Mouse (Mus musculus) forebrain, embryonic 14.5 days (tissue): ENCODE results near the gene Cldn8. TPM values are rescaled to one million over a fixed set of nuclear protein-coding genes. Genes with fewer than 3 reads are reported as not detected.

Source experiments
- ATAC-seq: fragments of 200-750 bp; cut with Nextera tagmentation; 2 replicates; pipeline ENCODE4 v1.8.0; 2017; ENCODE audit warnings: mild to moderate bottlenecking, moderate library complexity
- DNase-seq: peaks from one replicate; pipeline ENCODE4 v3.0.0-alpha.2; 2015; ENCODE audit warnings: low spot score
- H3K27ac ChIP-seq: fragments of 300-500 bp; sonication (generic); 2 replicates; pipeline ENCODE4 v1.5.1; 2014; ENCODE audit warnings: low read depth, mild to moderate bottlenecking, control low read depth, low read length, moderate library complexity
- H3K27me3 ChIP-seq: fragments of 300-500 bp; sonication (generic); replicated peaks from 2 replicates; pipeline ENCODE4 v1.6.1; 2014; ENCODE audit warnings: low read length, control low read depth, mixed read lengths; ENCODE audit not compliant: control insufficient read depth, insufficient read depth
- H3K36me3 ChIP-seq: fragments of 300-500 bp; sonication (generic); 2 replicates; pipeline ENCODE4 v1.6.1; 2014; ENCODE audit warnings: low read length, control low read depth; ENCODE audit not compliant: control insufficient read depth, insufficient read depth
- H3K4me1 ChIP-seq: fragments of 300-500 bp; sonication (generic); 2 replicates; pipeline ENCODE4 v1.6.1; 2014; ENCODE audit warnings: antibody characterized with exemption, low read length, control low read depth; ENCODE audit not compliant: control insufficient read depth, insufficient read depth
- H3K4me2 ChIP-seq: fragments of 300-500 bp; sonication (generic); 2 replicates; pipeline ENCODE4 v1.6.1; 2014; ENCODE audit warnings: mild to moderate bottlenecking, control low read depth, low read length
- H3K4me3 ChIP-seq: fragments of 300-500 bp; sonication (generic); 2 replicates; pipeline ENCODE4 v1.5.1; 2014; ENCODE audit warnings: low read depth, low read length, control low read depth
- H3K9ac ChIP-seq: fragments of 300-500 bp; sonication (generic); 2 replicates; pipeline ENCODE4 v1.6.1; 2014; ENCODE audit warnings: mild to moderate bottlenecking, low read length, control low read depth, moderate library complexity
- H3K9me3 ChIP-seq: fragments of 300-500 bp; sonication (generic); replicated peaks from 2 replicates; pipeline ENCODE4 v1.6.1; 2016; ENCODE audit warnings: low read length, control low read depth, mixed read lengths; ENCODE audit not compliant: control insufficient read depth
- WGBS: fragments of 180-500 bp; shearing (Covaris S2); extraction: QIAGEN DNeasy Blood & Tissue Kit; methylation state at CpG from one replicate; pipeline ENCODE4 v1.1.7; 2014; 5-methylcytosine and 5-hydroxymethylcytosine counted together
- polyA plus RNA-seq: library from polyadenylated mRNA; unstranded; fragments of >200 nt; fragmentation: Nextera tagmentation; extraction: Ambion mirVana; gene quantifications from 2 replicates; pipeline ENCODE4 v1.2.1, GENCODE M21; 2014

Gene Cldn8
- polyA plus RNA-seq, result not detected in 2 replicates

DNA sequence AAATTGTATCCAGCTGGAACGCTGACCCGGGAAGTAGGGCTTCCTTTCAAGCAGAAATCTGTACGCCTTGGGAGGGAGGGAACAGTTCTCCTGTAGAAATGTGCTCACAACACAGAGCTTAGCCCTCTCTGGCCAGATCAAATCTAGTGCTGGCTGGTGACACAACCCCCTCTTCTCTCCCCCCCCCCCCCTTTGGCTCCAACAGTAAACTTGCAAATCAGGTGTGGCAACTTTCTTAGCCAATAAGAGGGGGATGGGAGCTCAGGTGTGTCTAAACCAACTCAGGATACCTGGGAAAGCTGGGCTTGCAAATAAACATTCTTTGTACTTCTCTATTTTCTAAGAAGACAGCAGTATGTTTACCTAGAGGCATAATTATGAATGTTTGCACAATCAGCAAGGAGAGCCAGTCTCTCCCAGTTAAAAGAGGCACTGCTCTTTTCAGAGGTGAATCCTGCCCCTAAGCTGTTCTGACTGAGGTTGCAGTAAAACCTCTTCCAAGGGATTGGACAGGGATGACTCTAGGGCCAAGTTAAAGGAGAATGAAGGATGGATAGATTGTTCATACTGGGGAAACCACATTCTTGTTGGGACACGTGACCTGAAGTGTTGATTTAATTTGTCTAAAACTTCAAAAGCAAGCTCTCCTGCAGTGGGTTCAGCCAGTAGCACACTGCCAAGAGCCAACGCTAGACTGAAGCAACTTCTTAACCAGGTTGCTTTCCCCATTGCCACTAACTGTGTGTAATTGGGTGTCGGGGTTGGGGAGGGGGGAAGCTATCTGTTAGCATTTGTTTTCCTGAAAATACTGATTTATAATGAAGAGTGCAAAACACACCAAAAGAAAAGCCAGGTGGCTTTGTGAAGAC lies at the start of gene Cldn8:
Gene Cldn8, minus strand, starts transcription at position 139 of the 869 bp plus-strand sequence.
- H3K4me2 ChIP-seq, result no peak within 1 kb of the TSS
- no peak within 1 kb of the TSS for H3K27ac ChIP-seq
- ATAC-seq (no peak), DNase-seq (no peak)
- H3K27me3 ChIP-seq, result no peaks in the 10 kb centered on the region
- no peak within 1 kb of the TSS for H3K4me3 ChIP-seq
- no peaks in the 10 kb centered on the region for H3K4me1 ChIP-seq
- no peaks in the 10 kb centered on the region for H3K36me3 ChIP-seq
- no peak within 1 kb of the TSS for H3K9ac ChIP-seq
- H3K9me3 ChIP-seq, result no peaks in the 10 kb centered on the region
- 80% methylated on average over 6 of the region's 6 CpGs for WGBS

DNA sequence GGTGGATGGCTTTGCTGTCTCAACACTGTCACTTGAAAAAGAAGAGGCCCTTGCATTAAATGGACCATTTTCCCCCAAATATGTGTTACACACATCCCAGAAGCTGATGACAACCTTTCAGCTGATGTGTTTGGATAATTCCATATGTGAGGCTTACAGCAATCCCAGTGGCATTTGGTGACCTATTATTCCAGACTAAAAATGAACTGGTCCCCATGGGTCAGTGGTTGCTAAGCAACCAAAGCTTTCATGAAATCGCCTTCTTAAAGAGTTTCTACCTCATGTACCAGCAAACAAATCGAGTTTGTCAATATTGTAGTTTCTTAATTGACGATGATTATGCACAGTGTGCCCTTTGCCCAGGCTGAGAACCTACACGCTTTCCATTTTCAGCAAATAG lies 49.7 kb upstream of the Cldn8 start:
- WGBS, result 69% methylated on average over 4 of the region's 4 CpGs
- DNase-seq (no peak), ATAC-seq (no peak)
- Histone ChIP-seq H3K36me3 (no peaks in the 10 kb centered on the region), H3K4me1 (no peaks in the 10 kb centered on the region), H3K27ac (no peak overlapping the region), H3K4me3 (no peak overlapping the region), H3K27me3 (no peaks in the 10 kb centered on the region), H3K9ac (no peak overlapping the region), H3K4me2 (no peak overlapping the region), H3K9me3 (no peaks in the 10 kb centered on the region)

DNA sequence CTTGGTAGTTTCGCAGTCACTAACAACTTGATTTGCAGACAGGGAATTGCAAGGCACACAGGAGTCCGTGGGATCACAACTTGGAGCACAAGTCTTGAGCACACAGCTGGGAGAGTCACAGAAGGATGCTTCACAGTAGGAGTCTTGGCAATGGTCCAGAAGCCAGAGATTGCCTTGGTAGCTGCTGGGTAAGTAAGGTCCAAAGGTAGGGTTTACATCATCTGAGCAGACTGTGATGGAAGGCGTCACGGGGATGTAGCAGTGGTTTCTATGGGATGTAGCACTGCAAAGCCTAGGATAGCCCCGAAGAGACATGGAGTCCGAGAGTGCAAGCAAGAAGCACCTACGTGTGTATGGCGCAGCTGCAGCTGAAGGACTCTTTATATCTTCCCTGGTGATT lies 48.9 kb upstream of the Cldn8 start, which contains the start of gene Krtap24-1:
Gene Krtap24-1, minus strand, starts transcription at position 358 of the 400 bp plus-strand sequence.
- H3K4me1 ChIP-seq, result no peaks in the 10 kb centered on the region
- H3K4me3 ChIP-seq, result no peak within 1 kb of the TSS
- H3K9me3 ChIP-seq, result no peaks in the 10 kb centered on the region
- DNase-seq (no peak), ATAC-seq (no peak)
- H3K27me3 ChIP-seq, result no peaks in the 10 kb centered on the region
- H3K27ac ChIP-seq, result no peak within 1 kb of the TSS
- H3K9ac ChIP-seq, result no peak within 1 kb of the TSS
- WGBS, result 92% methylated on average over 8 of the region's 8 CpGs
- H3K4me2 ChIP-seq, result no peak within 1 kb of the TSS
- H3K36me3 ChIP-seq, result no peaks in the 10 kb centered on the region

DNA sequence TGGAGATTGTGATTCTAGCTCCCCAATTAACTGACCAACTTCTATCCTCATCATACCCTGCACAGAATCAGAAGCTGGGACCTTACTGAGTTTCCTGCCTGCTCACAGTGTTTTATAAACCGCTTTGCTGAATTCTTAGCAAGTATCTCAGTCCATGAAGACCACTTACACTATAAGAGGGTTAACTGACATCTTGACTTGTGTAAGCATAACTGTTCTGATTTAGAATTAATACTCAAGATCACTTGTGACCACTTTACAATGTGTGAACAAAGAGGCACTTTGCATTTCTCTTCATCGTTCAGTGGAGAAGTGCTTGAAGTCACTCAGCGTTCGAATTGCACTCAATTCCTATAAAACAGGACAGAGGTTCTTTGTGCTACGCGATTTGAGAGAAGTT lies 41.6 kb upstream of the Cldn8 start:
- DNase-seq (no peak), ATAC-seq (no peak)
- Histone ChIP-seq H3K27ac (no peak overlapping the region), H3K4me3 (no peak overlapping the region), H3K9me3 (no peaks in the 10 kb centered on the region), H3K27me3 (no peaks in the 10 kb centered on the region), H3K36me3 (no peaks in the 10 kb centered on the region), H3K4me1 (no peaks in the 10 kb centered on the region), H3K4me2 (no peak overlapping the region), H3K9ac (no peak overlapping the region)
- 76% methylated on average over 6 of the region's 6 CpGs for WGBS

DNA sequence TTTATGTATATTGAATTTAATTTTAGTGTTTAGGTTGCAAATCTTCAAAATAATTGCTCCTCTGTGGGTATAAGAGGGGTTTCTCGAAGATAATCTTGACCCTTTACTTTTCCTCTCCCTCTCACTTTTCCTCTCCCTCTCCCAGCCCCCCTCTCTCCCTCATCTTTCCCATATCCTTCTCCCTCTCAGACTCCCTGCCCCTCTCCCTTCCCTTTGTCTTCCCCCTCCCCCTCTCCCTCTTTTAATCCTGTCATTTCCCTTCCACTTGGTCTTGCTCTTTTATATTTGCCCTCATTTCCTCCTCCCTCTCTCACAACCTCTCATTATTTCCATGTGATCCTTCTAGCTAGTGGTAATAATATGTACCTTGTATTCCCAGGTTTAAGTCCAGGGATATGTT lies 39.5 kb upstream of the Cldn8 start:
- no peaks in the 10 kb centered on the region for H3K4me1 ChIP-seq
- 23% methylated on average over 1 of the region's 1 CpGs for WGBS
- no peak overlapping the region for H3K9ac ChIP-seq
- H3K9me3 ChIP-seq, result no peaks in the 10 kb centered on the region
- no peaks in the 10 kb centered on the region for H3K27me3 ChIP-seq
- no peak overlapping the region for H3K27ac ChIP-seq
- no peak for DNase-seq
- no peak overlapping the region for H3K4me2 ChIP-seq
- H3K36me3 ChIP-seq, result no peaks in the 10 kb centered on the region
- ATAC-seq, result no peak
- no peak overlapping the region for H3K4me3 ChIP-seq

DNA sequence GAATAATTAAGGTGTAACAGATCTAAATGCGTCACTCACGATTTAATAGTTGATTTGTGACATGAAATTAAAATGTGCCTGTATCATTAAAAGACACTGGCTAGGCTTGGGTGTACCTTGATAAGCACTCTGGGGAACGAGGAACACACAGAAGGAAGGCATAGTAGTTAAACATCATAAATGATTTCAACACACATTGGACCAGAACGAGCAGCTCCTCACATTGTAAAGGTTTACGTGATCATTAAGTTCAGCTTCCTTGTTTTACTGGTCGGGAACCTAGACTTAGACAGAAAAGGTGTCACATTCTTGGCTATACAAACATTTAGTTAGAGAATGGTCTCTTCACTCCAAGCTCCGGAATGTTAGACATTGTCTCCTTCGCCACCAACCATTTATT lies 37.3 kb upstream of the Cldn8 start:
- ATAC-seq, result no peak
- Histone ChIP-seq H3K4me1 (no peaks in the 10 kb centered on the region), H3K27me3 (no peaks in the 10 kb centered on the region), H3K9me3 (no peaks in the 10 kb centered on the region), H3K4me3 (no peak overlapping the region), H3K36me3 (no peaks in the 10 kb centered on the region), H3K9ac (no peak overlapping the region), H3K4me2 (no peak overlapping the region), H3K27ac (no peak overlapping the region)
- no peak for DNase-seq
- 83% methylated on average over 8 of the region's 8 CpGs for WGBS

DNA sequence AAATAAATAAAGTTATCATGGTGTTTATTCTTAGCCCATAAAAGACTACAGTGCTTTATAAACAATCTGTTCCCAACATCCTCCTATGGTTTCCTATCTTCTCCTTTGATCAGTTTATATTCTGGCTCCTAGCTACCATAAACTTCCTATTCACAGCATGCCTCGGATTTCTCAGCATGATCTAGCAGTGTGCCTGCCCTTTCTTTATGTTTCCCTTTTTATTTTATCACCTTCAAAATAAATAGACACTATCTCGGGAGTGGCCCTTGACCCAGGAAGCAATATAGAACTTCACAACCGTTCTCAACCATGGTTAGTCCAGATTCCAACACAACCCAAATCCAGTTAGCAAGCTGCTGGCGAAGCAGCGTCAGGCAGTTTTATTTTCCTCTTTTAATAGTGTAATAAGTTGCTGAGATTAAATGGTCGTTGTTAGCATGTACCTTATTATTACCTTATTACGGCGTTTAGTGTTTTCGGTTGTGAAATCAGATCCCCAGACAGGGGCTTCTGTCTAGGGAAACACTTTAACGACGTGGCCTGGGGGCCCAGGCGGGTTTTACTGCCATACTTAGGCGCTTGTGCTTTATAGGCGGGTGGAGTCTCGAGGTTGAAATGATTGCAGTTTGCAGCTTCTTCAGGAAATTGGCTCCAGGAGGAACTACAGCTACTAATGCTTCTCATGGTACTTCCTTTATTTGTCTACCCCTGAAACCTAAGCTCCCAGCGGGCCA lies 36.7 kb upstream of the Cldn8 start:
- no peaks in the 10 kb centered on the region for H3K9me3 ChIP-seq
- no peaks in the 10 kb centered on the region for H3K36me3 ChIP-seq
- H3K27ac ChIP-seq, result no peak overlapping the region
- no peak overlapping the region for H3K4me3 ChIP-seq
- H3K9ac ChIP-seq, result no peak overlapping the region
- 58% methylated on average over 16 of the region's 16 CpGs for WGBS
- DNase-seq (no peak), ATAC-seq (no peak)
- H3K4me2 ChIP-seq, result no peak overlapping the region
- no peaks in the 10 kb centered on the region for H3K27me3 ChIP-seq
- no peaks in the 10 kb centered on the region for H3K4me1 ChIP-seq

DNA sequence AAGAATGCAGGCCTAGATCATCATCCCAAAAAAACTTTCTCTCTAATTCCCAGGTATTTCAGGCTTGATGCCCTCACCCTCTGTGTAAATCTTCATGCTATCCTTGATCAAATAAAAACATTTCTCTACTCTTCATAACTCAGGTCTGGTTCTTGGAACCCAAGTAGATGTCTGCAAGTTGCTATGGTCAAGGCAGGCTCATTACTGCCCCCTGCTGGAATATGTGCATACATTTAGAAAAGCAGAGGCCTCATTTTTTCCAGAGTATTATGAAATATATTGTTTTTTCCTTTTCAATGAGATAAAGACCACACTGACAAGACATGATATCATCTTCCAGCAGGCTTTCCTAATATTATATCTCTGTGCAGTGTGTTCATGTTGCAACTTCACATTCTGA lies 29.8 kb upstream of the Cldn8 start:
- Histone ChIP-seq H3K36me3 (no peaks in the 10 kb centered on the region), H3K4me2 (no peak overlapping the region), H3K9ac (no peak overlapping the region), H3K9me3 (no peaks in the 10 kb centered on the region), H3K4me3 (no peak overlapping the region), H3K4me1 (no peaks in the 10 kb centered on the region), H3K27me3 (no peaks in the 10 kb centered on the region), H3K27ac (no peak overlapping the region)
- DNase-seq (no peak), ATAC-seq (no peak)

DNA sequence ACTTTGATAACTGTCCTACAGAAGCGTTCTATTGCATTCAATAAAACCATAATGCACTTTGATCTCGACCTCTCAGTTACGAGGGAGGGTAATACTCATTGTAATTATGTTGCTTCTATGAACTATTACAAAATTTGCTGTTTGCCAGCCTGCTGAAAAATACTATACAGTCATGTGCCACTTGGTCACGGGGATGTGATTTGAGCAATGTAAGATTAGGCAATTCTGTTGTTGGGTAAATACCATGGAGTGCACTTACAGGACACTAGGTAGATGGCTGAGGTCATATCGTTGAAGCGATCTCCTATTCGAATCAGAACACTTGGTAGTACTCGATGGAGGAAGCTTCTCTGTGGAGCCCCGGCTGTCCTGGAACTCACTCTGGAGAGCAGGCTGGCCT lies 20.4 kb upstream of the Cldn8 start:
- no peak overlapping the region for H3K4me3 ChIP-seq
- H3K36me3 ChIP-seq, result no peaks in the 10 kb centered on the region
- no peak overlapping the region for H3K4me2 ChIP-seq
- 92% methylated on average over 9 of the region's 9 CpGs for WGBS
- ATAC-seq (no peak), DNase-seq (no peak)
- H3K27ac ChIP-seq, result no peak overlapping the region
- H3K9me3 ChIP-seq, result no peaks in the 10 kb centered on the region
- no peaks in the 10 kb centered on the region for H3K27me3 ChIP-seq
- no peak overlapping the region for H3K9ac ChIP-seq
- no peaks in the 10 kb centered on the region for H3K4me1 ChIP-seq
